Mouse (Mus musculus) ES-Bruce4 (cell line): ENCODE data around the gene Tmem121.

Source experiments
- CTCF ChIP-seq: IDR thresholded peaks from one replicate; pipeline ENCODE4 v1.8.1; 2011; ENCODE audit warnings: low read depth, low read length
- POLR2A ChIP-seq: IDR thresholded peaks from one replicate; pipeline ENCODE4 v1.8.1; 2011; ENCODE audit warnings: low read length; ENCODE audit not compliant: insufficient read depth

- TF ChIP-seq CTCF, result no peak
- no peak for TF ChIP-seq POLR2A
These were observed 22.1 kb upstream of the Tmem121 start for GRCm38 (mm10) chr12:113163561-113164006.
